Mouse (Mus musculus): ENCODE measurements at regions not wholly inside any gene's neighbourhood (a gene's known extent, or its start where the extent isn't known, plus 50 kb on each side); places are given as distances from the start of the nearest gene placed in this dataset.
A peak's percentile ranks its signal among the peaks of the same experiment; 100 is the strongest.

- no peak for DNase-seq (ENCODE audit: low read depth)
Observed at GRCm38 (mm10) chr3:143594676-143595075, 610.3 kb downstream of the Lmo4 start.

- DNase-seq (ENCODE audit: low read depth), result no peak
Observed at GRCm38 (mm10) chr3:143586653-143587052, 618.4 kb downstream of the Lmo4 start.

- DNase-seq (ENCODE audit: low read depth), result peak; percentile 5
Observed at GRCm38 (mm10) chr3:143584692-143585603, 620.1 kb downstream of the Lmo4 start.

GRCm38 (mm10) chr3:143576338-143577007, 628.5 kb downstream of the Lmo4 start:
- no peak for DNase-seq (ENCODE audit: low read depth)

- DNase-seq (ENCODE audit: low read depth), result no peak
Observed at GRCm38 (mm10) chr3:143575737-143576136, 629.3 kb downstream of the Lmo4 start.

- DNase-seq (ENCODE audit: low read depth), result no peak
Observed at GRCm38 (mm10) chr3:143574035-143574864, 630.8 kb downstream of the Lmo4 start.

GRCm38 (mm10) chr3:143569930-143570329, 635.1 kb downstream of the Lmo4 start:
- DNase-seq (ENCODE audit: low read depth), result no peak

GRCm38 (mm10) chr3:143565067-143565466, 640.0 kb downstream of the Lmo4 start:
- DNase-seq (ENCODE audit: low read depth), result no peak

- DNase-seq (ENCODE audit: low read depth), result no peak
Observed at GRCm38 (mm10) chr3:143542811-143543210, 661.0 kb upstream of the Pkn2 start.

- no peak for DNase-seq (ENCODE audit: low read depth)
Observed at GRCm38 (mm10) chr3:143527982-143528381, 646.2 kb upstream of the Pkn2 start.

GRCm38 (mm10) chr3:143527274-143527673, 645.5 kb upstream of the Pkn2 start:
- no peak for DNase-seq (ENCODE audit: low read depth)

- DNase-seq (ENCODE audit: low read depth), result no peak
Observed at GRCm38 (mm10) chr3:143512517-143513249, 630.9 kb upstream of the Pkn2 start.

GRCm38 (mm10) chr3:143509531-143509930, 627.7 kb upstream of the Pkn2 start:
- DNase-seq (ENCODE audit: low read depth), result no peak

- DNase-seq (ENCODE audit: low read depth), result no peak
Observed at GRCm38 (mm10) chr3:143508280-143508679, 626.5 kb upstream of the Pkn2 start.

- no peak for DNase-seq (ENCODE audit: low read depth)
Observed at GRCm38 (mm10) chr3:143501017-143501416, 619.2 kb upstream of the Pkn2 start.

GRCm38 (mm10) chr3:143495389-143495788, 613.6 kb upstream of the Pkn2 start:
- DNase-seq (ENCODE audit: low read depth), result no peak

GRCm38 (mm10) chr3:143477916-143478610, 596.3 kb upstream of the Pkn2 start:
- no peak for DNase-seq (ENCODE audit: low read depth)

GRCm38 (mm10) chr3:143475461-143475860, 593.7 kb upstream of the Pkn2 start:
- no peak for DNase-seq (ENCODE audit: low read depth)

GRCm38 (mm10) chr3:143447005-143447709, 565.4 kb upstream of the Pkn2 start:
- DNase-seq (ENCODE audit: low read depth), result no peak

- no peak for DNase-seq (ENCODE audit: low read depth)
Observed at GRCm38 (mm10) chr3:143417401-143417800, 535.6 kb upstream of the Pkn2 start.

Data from c-Kit-positive CD71-negative TER-119-negative erythroid progenitor cells, embryonic 14.5 days (primary cell).